Mouse (Mus musculus) MEL (cell line): Measurements from ENCODE around the gene Trio. TPM values are rescaled to one million over a fixed set of nuclear protein-coding genes. Genes with fewer than 3 reads are reported as not detected.

ENCODE experiments used
- DNase-seq: peaks from one replicate; pipeline ENCODE4 v3.0.0; 2011; ENCODE audit warnings: low read depth, low spot score
- H3K27ac ChIP-seq: 2 replicates; pipeline ENCODE4 v1.5.1; 2012; ENCODE audit warnings: low read depth, mild to moderate bottlenecking, control low read depth, low read length, moderate library complexity; ENCODE audit not compliant: control insufficient read depth
- H3K27me3 ChIP-seq, 2 experiments: fragments of 150-350 bp in 1 of 2; sonication (generic) in 1 of 2; 2 replicates each; pipeline ENCODE4 v1.6.1; 2012; ENCODE audit warnings: low read length in 2 of 2, mild to moderate bottlenecking in 2 of 2, improper control_type of control experiment in 1 of 2, moderate library complexity in 1 of 2; ENCODE audit not compliant: insufficient read depth in 2 of 2, control insufficient read depth in 1 of 2
- H3K36me3 ChIP-seq, 2 experiments: 2 replicates each; pipeline ENCODE4 v1.6.1; 2012 to 2014; ENCODE audit warnings: low read length in 2 of 2, improper control_type of control experiment in 1 of 2, inconsistent platforms in 1 of 2, mild to moderate bottlenecking in 1 of 2; ENCODE audit not compliant: insufficient read depth in 2 of 2, control insufficient read depth in 1 of 2
- H3K4me1 ChIP-seq, 2 experiments: fragments of 150-350 bp in 1 of 2; sonication (generic) in 1 of 2; 2 replicates each; pipeline ENCODE4 v1.6.1; 2012; ENCODE audit warnings: low read length in 2 of 2, improper control_type of control experiment in 1 of 2, mild to moderate bottlenecking in 1 of 2; ENCODE audit not compliant: insufficient read depth in 2 of 2, control insufficient read depth in 1 of 2
- H3K4me3 ChIP-seq, 2 experiments: fragments of 150-350 bp in 1 of 2; sonication (generic) in 1 of 2; 2 replicates each; pipeline ENCODE4 v1.5.1; 2012; ENCODE audit warnings: low read depth in 2 of 2, low read length in 2 of 2, mild to moderate bottlenecking in 2 of 2, moderate library complexity in 2 of 2, control low read depth in 1 of 2, improper control_type of control experiment in 1 of 2; ENCODE audit not compliant: control insufficient read depth in 1 of 2, insufficient read depth in 1 of 2
- H3K79me2 ChIP-seq: 2 replicates; pipeline ENCODE4 v1.6.1; 2012; ENCODE audit warnings: mild to moderate bottlenecking, low read length, moderate library complexity; ENCODE audit not compliant: control insufficient read depth, poor library complexity, insufficient read depth
- H3K9ac ChIP-seq: 2 replicates; pipeline ENCODE4 v1.6.1; 2012; ENCODE audit warnings: low read depth, mild to moderate bottlenecking, control low read depth, low read length, moderate library complexity; ENCODE audit not compliant: control insufficient read depth, poor library complexity, severe bottlenecking
- H3K9me3 ChIP-seq: fragments of 150-350 bp; sonication (generic); replicated peaks from 2 replicates; pipeline ENCODE4 v1.6.1; 2012; ENCODE audit warnings: mild to moderate bottlenecking, low read length, improper control_type of control experiment, moderate library complexity; ENCODE audit not compliant: insufficient read depth
- BHLHE40 ChIP-seq: IDR thresholded peaks from 2 replicates; pipeline ENCODE4 v1.6.1; 2012; ENCODE audit warnings: low read depth, mild to moderate bottlenecking, inconsistent platforms, low read length, improper control_type of control experiment, borderline replicate concordance
- CHD1 ChIP-seq: IDR thresholded peaks from 2 replicates; pipeline ENCODE4 v1.6.1; 2012; ENCODE audit warnings: low read depth, mild to moderate bottlenecking, inconsistent platforms, low read length, improper control_type of control experiment
- CHD2 ChIP-seq: IDR thresholded peaks from 2 replicates; pipeline ENCODE4 v1.6.1; 2011; ENCODE audit warnings: low read length, improper control_type of control experiment
- CTCF ChIP-seq, 3 experiments: IDR thresholded peaks in 2 of 3; conservative IDR thresholded peaks in 1 of 3; 2 replicates each; pipeline ENCODE4 v1.5.1; 2011 to 2012; ENCODE audit warnings: low read length in 3 of 3, low read depth in 2 of 3, mild to moderate bottlenecking in 2 of 3, improper control_type of control experiment in 1 of 3, inconsistent platforms in 1 of 3, mixed read lengths in 1 of 3, moderate library complexity in 1 of 3; ENCODE audit not compliant: control insufficient read depth in 1 of 3, insufficient read depth in 1 of 3, poor library complexity in 1 of 3, severe bottlenecking in 1 of 3
- EP300 ChIP-seq, 2 experiments: IDR thresholded peaks; 2 replicates each; pipeline ENCODE4 v1.6.1; 2011; ENCODE audit warnings: improper control_type of control experiment in 2 of 2, low read length in 2 of 2, low read depth in 1 of 2, mild to moderate bottlenecking in 1 of 2
- ETS1 ChIP-seq: IDR thresholded peaks from 2 replicates; pipeline ENCODE4 v1.6.1; 2012; ENCODE audit warnings: low read depth, mild to moderate bottlenecking, inconsistent platforms, low read length, improper control_type of control experiment, moderate library complexity
- GABPA ChIP-seq: IDR thresholded peaks from 2 replicates; pipeline ENCODE4 v1.6.1; 2012; ENCODE audit warnings: low read depth, mild to moderate bottlenecking, inconsistent platforms, low read length, improper control_type of control experiment, moderate library complexity
- GATA1 ChIP-seq: IDR thresholded peaks from 2 replicates; pipeline ENCODE4 v1.6.1; 2011; ENCODE audit warnings: low read depth, low read length, improper control_type of control experiment
- HCFC1 ChIP-seq: IDR thresholded peaks from 2 replicates; pipeline ENCODE4 v1.6.1; 2012; ENCODE audit warnings: low read depth, mild to moderate bottlenecking, inconsistent platforms, low read length, improper control_type of control experiment, moderate library complexity
- JUND ChIP-seq: IDR thresholded peaks from 2 replicates; pipeline ENCODE4 v1.6.1; 2011; ENCODE audit warnings: low read depth, mild to moderate bottlenecking, improper control_type of control experiment, low read length
- KAT2A ChIP-seq: conservative IDR thresholded peaks from 2 replicates; pipeline ENCODE4 v1.6.1; 2012; ENCODE audit warnings: low read depth, low read length, improper control_type of control experiment, inconsistent platforms
- MAX ChIP-seq: IDR thresholded peaks from 2 replicates; pipeline ENCODE4 v1.6.1; 2011; ENCODE audit warnings: low read length, improper control_type of control experiment
- MAZ ChIP-seq: IDR thresholded peaks from 2 replicates; pipeline ENCODE4 v1.6.1; 2012; ENCODE audit warnings: low read depth, mild to moderate bottlenecking, inconsistent platforms, low read length, improper control_type of control experiment
- MXI1 ChIP-seq: IDR thresholded peaks from 2 replicates; pipeline ENCODE4 v1.6.1; 2011; ENCODE audit warnings: mild to moderate bottlenecking, low read depth, low read length, improper control_type of control experiment
- MYC ChIP-seq: IDR thresholded peaks from 2 replicates; pipeline ENCODE4 v1.6.1; 2011; ENCODE audit warnings: low read depth, mild to moderate bottlenecking, low read length, improper control_type of control experiment, moderate library complexity
- NRF1 ChIP-seq: IDR thresholded peaks from 2 replicates; pipeline ENCODE4 v1.6.1; 2014; ENCODE audit warnings: low read depth, mild to moderate bottlenecking, inconsistent platforms, low read length, improper control_type of control experiment, moderate library complexity; ENCODE audit not compliant: poor library complexity, insufficient read depth, severe bottlenecking
- POLR2A ChIP-seq, 2 experiments: IDR thresholded peaks; 2 replicates each; pipeline ENCODE4 v1.6.1; 2011 to 2012; ENCODE audit warnings: low read length in 2 of 2, mild to moderate bottlenecking in 2 of 2, control low read depth in 1 of 2, improper control_type of control experiment in 1 of 2, low read depth in 1 of 2, moderate library complexity in 1 of 2; ENCODE audit not compliant: control insufficient read depth in 1 of 2, insufficient read depth in 1 of 2, poor library complexity in 1 of 2
- POLR2AphosphoS5 ChIP-seq: IDR thresholded peaks from 2 replicates; pipeline ENCODE4 v1.6.1; 2012; ENCODE audit warnings: low read depth, borderline replicate concordance, mild to moderate bottlenecking, inconsistent platforms, low read length, moderate library complexity, mixed read lengths
- RAD21 ChIP-seq: IDR thresholded peaks from 2 replicates; pipeline ENCODE4 v1.6.1; 2011; ENCODE audit warnings: mild to moderate bottlenecking, low read depth, low read length, improper control_type of control experiment
- RCOR1 ChIP-seq: IDR thresholded peaks from 2 replicates; pipeline ENCODE4 v1.6.1; 2012; ENCODE audit warnings: low read depth, mild to moderate bottlenecking, inconsistent platforms, low read length, improper control_type of control experiment
- TBP ChIP-seq: IDR thresholded peaks from 2 replicates; pipeline ENCODE4 v1.8.0; 2011; ENCODE audit warnings: low read depth, low read length, improper control_type of control experiment
- TCF12 ChIP-seq: IDR thresholded peaks from 2 replicates; pipeline ENCODE4 v1.6.1; 2014; ENCODE audit warnings: low read depth, mild to moderate bottlenecking, inconsistent platforms, low read length, improper control_type of control experiment, moderate library complexity
- UBTF ChIP-seq: IDR thresholded peaks from 2 replicates; pipeline ENCODE4 v1.6.1; 2012; ENCODE audit warnings: low read depth, mild to moderate bottlenecking, inconsistent platforms, low read length, improper control_type of control experiment, moderate library complexity, borderline replicate concordance; ENCODE audit not compliant: insufficient read depth
- USF1 ChIP-seq: IDR thresholded peaks from 2 replicates; pipeline ENCODE4 v1.6.1; 2014; ENCODE audit warnings: low read depth, mild to moderate bottlenecking, inconsistent platforms, low read length, improper control_type of control experiment, moderate library complexity
- USF2 ChIP-seq, 2 experiments: IDR thresholded peaks; 2 replicates each; pipeline ENCODE4 v1.6.1; 2011 to 2012; ENCODE audit warnings: improper control_type of control experiment in 2 of 2, low read length in 2 of 2, borderline replicate concordance in 1 of 2, inconsistent platforms in 1 of 2, low read depth in 1 of 2, mild to moderate bottlenecking in 1 of 2; ENCODE audit not compliant: insufficient read depth in 1 of 2
- ZKSCAN1 ChIP-seq: IDR thresholded peaks from 2 replicates; pipeline ENCODE4 v1.6.1; 2012; ENCODE audit warnings: low read depth, mild to moderate bottlenecking, inconsistent platforms, low read length, improper control_type of control experiment, moderate library complexity
- ZNF384 ChIP-seq: IDR thresholded peaks from 2 replicates; pipeline ENCODE4 v1.6.1; 2012; ENCODE audit warnings: low read depth, mild to moderate bottlenecking, inconsistent platforms, low read length, improper control_type of control experiment
- polyA plus RNA-seq, 2 experiments: library from polyadenylated mRNA; stranded (reverse) in 1 of 2; unstranded in 1 of 2; fragments of >175 nt in 1 of 2; fragments of >200 nt in 1 of 2; gene quantifications; 2 replicates each; pipeline versions ENCODE4 v1.2.1 to v1.2.4; 2012; ENCODE audit warnings: low replicate concordance in 2 of 2, low read depth in 1 of 2; ENCODE audit not compliant: insufficient read length in 2 of 2, insufficient read depth in 1 of 2, missing spikeins in 1 of 2
- total RNA-seq: library from RNA; depleted of rRNA; stranded (reverse); fragments of 300-350 nt; gene quantifications from 2 replicates; pipeline ENCODE4 v1.2.3, GENCODE M21; 2012

Trio gene
- total and polyA plus RNA-seq, 3 experiments: 0.91 to 1.1 TPM; not detected in 1

GRCm38 (mm10) chr15:28047711-28048110 lies 22.1 kb upstream of the Trio start:
- Histone ChIP-seq H3K79me2 (no peaks in the 10 kb centered on the region), H3K36me3 (no peaks in the 10 kb centered on the region), H3K4me3 (no peak overlapping the region), H3K4me1 (no peaks in the 10 kb centered on the region)
- DNase-seq: no peak
- no peak for TF ChIP-seq JUND
- TF ChIP-seq NRF1: no peak
- TF ChIP-seq MXI1: no peak
- TF ChIP-seq KAT2A: no peak
- TF ChIP-seq CTCF (IDR thresholded peaks at IDR 0.05 in 2 of 3, conservative IDR thresholded peaks at IDR 0.05 in 1 of 3; ENCODE audit: control insufficient read depth in 1 of 3, insufficient read depth in 1 of 3, low read depth in 2 of 3, low read length in 3 of 3, poor library complexity in 1 of 3, severe bottlenecking in 1 of 3): no peak
- no peak for TF ChIP-seq CHD1
- TF ChIP-seq MAX: no peak
- TF ChIP-seq ETS1: no peak
- TF ChIP-seq UBTF: no peak
- no peak for TF ChIP-seq ZNF384
- no peak for TF ChIP-seq GATA1
- TF ChIP-seq MYC: no peak
- TF ChIP-seq POLR2A (IDR thresholded peaks at IDR 0.05; ENCODE audit: control insufficient read depth in 1 of 2, insufficient read depth in 1 of 2, low read depth in 1 of 2, low read length in 2 of 2, poor library complexity in 1 of 2): no peak
- TF ChIP-seq RCOR1: no peak
- TF ChIP-seq, all 39 proteins: peak for 0
- Histone ChIP-seq H3K9me3 (no peaks in the 10 kb centered on the region), H3K27me3 (no peaks in the 10 kb centered on the region), H3K9ac (no peak overlapping the region), H3K27ac (no peak overlapping the region)

GRCm38 (mm10) chr15:28041158-28041865 lies 15.7 kb upstream of the Trio start:
- H3K4me1 ChIP-seq: no peaks in the 10 kb centered on the region
- no peaks in the 10 kb centered on the region for H3K79me2 ChIP-seq
- H3K9me3 ChIP-seq: no peaks in the 10 kb centered on the region
- no peak overlapping the region for H3K27ac ChIP-seq
- no peak for TF ChIP-seq RCOR1
- no peak for TF ChIP-seq ZKSCAN1
- TF ChIP-seq POLR2AphosphoS5: no peak
- no peak for TF ChIP-seq TCF12
- TF ChIP-seq RAD21: no peak
- no peak for TF ChIP-seq NRF1
- no peak for TF ChIP-seq KAT2A
- no peak for TF ChIP-seq GATA1
- TF ChIP-seq TBP: no peak
- TF ChIP-seq USF2 (IDR thresholded peaks at IDR 0.05; ENCODE audit: borderline replicate concordance in 1 of 2, insufficient read depth in 1 of 2, low read depth in 1 of 2, low read length in 2 of 2): no peak
- no peak for TF ChIP-seq MAZ
- TF ChIP-seq USF1: no peak
- TF ChIP-seq HCFC1: no peak
- TF ChIP-seq POLR2A (IDR thresholded peaks at IDR 0.05; ENCODE audit: control insufficient read depth in 1 of 2, insufficient read depth in 1 of 2, low read depth in 1 of 2, low read length in 2 of 2, poor library complexity in 1 of 2): no peak
- no peak for TF ChIP-seq EP300 (IDR thresholded peaks at IDR 0.05; ENCODE audit: low read depth in 1 of 2, low read length in 2 of 2)
- no peak for TF ChIP-seq ETS1
- no peak for TF ChIP-seq ZNF384
- no peak for TF ChIP-seq BHLHE40
- TF ChIP-seq GABPA: no peak
- TF ChIP-seq CHD2: no peak
- H3K36me3 ChIP-seq: no peaks in the 10 kb centered on the region
- no peaks in the 10 kb centered on the region for H3K27me3 ChIP-seq
- H3K9ac ChIP-seq: no peak overlapping the region
- no peak for DNase-seq
- no peak overlapping the region for H3K4me3 ChIP-seq
